Mouse (Mus musculus) heart, embryonic 14.5 days (tissue): ENCODE data around the gene Elp5. TPM values are rescaled to one million over a fixed set of nuclear protein-coding genes. Genes with fewer than 3 reads are reported as not detected.

Experiments
- ATAC-seq: fragments of 200-750 bp; cut with Nextera tagmentation; 2 replicates; pipeline ENCODE4 v1.8.0; 2017; ENCODE audit warnings: low read depth, moderate TSS enrichment; ENCODE audit not compliant: insufficient number of reproducible peaks, insufficient read depth, low FRiP score
- H3K27ac ChIP-seq, 2 experiments: fragments of 200-500 bp in 1 of 2; fragments of 300-500 bp in 1 of 2; sonication (generic) in 1 of 2; replicated peaks in 1 of 2; 2 replicates each; pipeline ENCODE4 v1.5.1; 2012 to 2014; ENCODE audit warnings: low read depth in 2 of 2, low read length in 2 of 2, control low read depth in 1 of 2, mild to moderate bottlenecking in 1 of 2, mixed read lengths in 1 of 2; ENCODE audit not compliant: control insufficient read depth in 1 of 2, insufficient read depth in 1 of 2
- H3K27me3 ChIP-seq: fragments of 300-500 bp; sonication (generic); 2 replicates; pipeline ENCODE4 v1.6.1; 2014; ENCODE audit warnings: mild to moderate bottlenecking, low read length, control low read depth; ENCODE audit not compliant: control insufficient read depth, insufficient read depth
- H3K36me3 ChIP-seq: fragments of 300-500 bp; sonication (generic); 2 replicates; pipeline ENCODE4 v1.6.1; 2014; ENCODE audit warnings: mild to moderate bottlenecking, control low read depth, low read length, mixed read lengths; ENCODE audit not compliant: control insufficient read depth, insufficient read depth
- H3K4me1 ChIP-seq, 2 experiments: fragments of 200-500 bp in 1 of 2; fragments of 300-500 bp in 1 of 2; sonication (generic) in 1 of 2; 2 replicates each; pipeline ENCODE4 v1.6.1; 2012 to 2014; ENCODE audit warnings: low read length in 2 of 2, control low read depth in 1 of 2, mixed read lengths in 1 of 2; ENCODE audit not compliant: control insufficient read depth in 2 of 2, insufficient read depth in 2 of 2
- H3K4me2 ChIP-seq: fragments of 300-500 bp; sonication (generic); 2 replicates; pipeline ENCODE4 v1.6.1; 2014; ENCODE audit warnings: mild to moderate bottlenecking, low read length
- H3K4me3 ChIP-seq, 2 experiments: fragments of 200-500 bp in 1 of 2; fragments of 300-500 bp in 1 of 2; sonication (generic) in 1 of 2; 2 replicates each; pipeline ENCODE4 v1.5.1; 2012 to 2014; ENCODE audit warnings: low read length in 2 of 2, mild to moderate bottlenecking in 2 of 2, control low read depth in 1 of 2, low read depth in 1 of 2, moderate library complexity in 1 of 2; ENCODE audit not compliant: control insufficient read depth in 1 of 2, insufficient read depth in 1 of 2
- H3K9ac ChIP-seq: fragments of 300-500 bp; sonication (generic); 2 replicates; pipeline ENCODE4 v1.6.1; 2014; ENCODE audit warnings: mild to moderate bottlenecking, low read length
- H3K9me3 ChIP-seq: fragments of 300-500 bp; sonication (generic); 2 replicates; pipeline ENCODE4 v1.6.1; 2016; ENCODE audit warnings: low read length, control low read depth; ENCODE audit not compliant: control insufficient read depth
- WGBS: fragments of 180-500 bp; shearing (Covaris S2); extraction: QIAGEN DNeasy Blood & Tissue Kit; methylation state at CpG from one replicate; pipeline ENCODE4 v1.1.7; 2014; 5-methylcytosine and 5-hydroxymethylcytosine counted together
- polyA plus RNA-seq: library from polyadenylated mRNA; unstranded; fragments of >200 nt; fragmentation: Nextera tagmentation; extraction: Ambion mirVana; gene quantifications from 2 replicates; pipeline ENCODE4 v1.2.1, GENCODE M21; 2014

Elp5 gene
- polyA plus RNA-seq, 1 experiment from 2014 or later: 114 TPM

GRCm38 (mm10) chr11:69940962-69941361, 41.4 kb downstream of the Elp5 start:
- H3K9me3 ChIP-seq: no peaks in the 10 kb centered on the region
- 77% methylated on average over 4 of the region's 4 CpGs for WGBS

DNA sequence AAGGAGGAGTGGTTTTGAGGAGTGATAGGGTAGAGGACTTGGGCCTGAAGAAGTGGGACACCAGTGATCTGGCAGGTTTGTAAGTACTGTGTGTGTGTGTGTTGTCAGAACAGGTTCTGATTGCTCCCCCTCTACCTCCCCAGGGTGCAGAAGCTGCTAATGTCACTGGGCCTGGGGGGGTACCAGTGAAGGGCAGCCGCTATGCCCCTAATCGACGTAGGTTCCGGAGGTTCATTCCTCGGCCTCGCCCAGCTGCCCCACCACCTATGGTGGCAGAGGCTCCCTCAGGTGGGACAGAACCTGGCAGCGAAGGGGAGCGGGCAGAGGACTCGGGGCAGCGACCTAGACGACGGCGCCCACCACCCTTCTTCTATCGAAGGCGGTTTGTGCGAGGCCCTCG, 42.6 kb downstream of the Elp5 start:
- WGBS: 90% methylated on average over 17 of the region's 17 CpGs
- H3K4me1 ChIP-seq: peaks cover 20 to 27% of the 10 kb centered on the region in 2 experiments
- no peak overlapping the region for H3K4me2 ChIP-seq
- no peak overlapping the region for H3K9ac ChIP-seq
- no peak overlapping the region for H3K4me3 ChIP-seq
- ATAC-seq: no peak
- peaks cover 23% of the 10 kb centered on the region; the same call in 1 of the 2 replicates for H3K27me3 ChIP-seq
- no peak overlapping the region for H3K27ac ChIP-seq
- no peaks in the 10 kb centered on the region for H3K9me3 ChIP-seq
- peaks cover 26% of the 10 kb centered on the region for H3K36me3 ChIP-seq

More at GRCm38 (mm10) chr11:69940962-69941361, 41.4 kb downstream of the Elp5 start:
- H3K4me2 ChIP-seq: no peak overlapping the region
- H3K27me3 ChIP-seq: peaks cover 23% of the 10 kb centered on the region; the same call in 1 of the 2 replicates
- ATAC-seq: no peak
- peaks cover 18 to 23% of the 10 kb centered on the region in 2 experiments for H3K4me1 ChIP-seq
- H3K4me3 ChIP-seq: no peak overlapping the region
- no peak overlapping the region for H3K27ac ChIP-seq
- H3K36me3 ChIP-seq: peaks cover 39% of the 10 kb centered on the region
- no peak overlapping the region for H3K9ac ChIP-seq

GRCm38 (mm10) chr11:69939181-69939580, 43.1 kb downstream of the Elp5 start:
- Histone ChIP-seq H3K9me3 (no peaks in the 10 kb centered on the region), H3K4me2 (no peak overlapping the region), H3K36me3 (peaks cover 21% of the 10 kb centered on the region), H3K27me3 (peaks cover 23% of the 10 kb centered on the region; the same call in 1 of the 2 replicates), H3K9ac (no peak overlapping the region), H3K27ac (no peak overlapping the region), H3K4me1 (peaks cover 20 to 27% of the 10 kb centered on the region in 2 experiments), H3K4me3 (no peak overlapping the region)
- ATAC-seq: no peak
- 61% methylated on average over 5 of the region's 5 CpGs for WGBS

DNA sequence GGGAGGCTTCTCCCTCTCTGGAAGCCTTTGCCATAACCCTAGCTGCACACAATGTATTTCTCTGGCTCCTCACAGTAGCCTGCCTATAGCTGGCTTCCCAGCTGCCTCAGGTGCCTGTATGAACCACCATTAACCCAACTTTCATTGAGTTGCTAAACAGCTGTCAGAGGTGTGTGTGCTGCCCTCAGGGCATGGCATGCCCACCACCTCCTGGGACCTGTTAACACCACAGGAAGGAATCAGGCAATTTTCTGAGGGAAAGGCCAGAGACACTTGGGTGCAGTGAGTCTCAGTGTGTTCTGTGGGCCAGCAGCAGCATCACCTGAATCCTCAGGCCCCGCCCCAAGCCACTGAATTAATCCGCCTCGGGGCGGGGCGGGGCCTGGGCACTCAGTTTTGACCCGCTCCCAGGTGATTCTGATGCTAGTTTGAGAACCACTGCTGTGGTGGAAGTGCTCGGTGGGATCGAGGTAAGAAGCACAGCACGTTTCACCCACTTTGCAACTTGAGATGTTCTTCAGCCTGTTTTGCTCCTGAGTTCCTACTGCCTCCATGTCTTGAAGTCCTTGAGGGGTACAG, 43.8 kb downstream of the Elp5 start:
- Histone ChIP-seq H3K4me2 (no peak overlapping the region), H3K9ac (no peak overlapping the region), H3K27ac (no peak overlapping the region), H3K27me3 (peaks cover 23% of the 10 kb centered on the region; the same call in 1 of the 2 replicates), H3K36me3 (peaks cover 15% of the 10 kb centered on the region), H3K9me3 (no peaks in the 10 kb centered on the region), H3K4me1 (peaks cover 20 to 27% of the 10 kb centered on the region in 2 experiments), H3K4me3 (no peak overlapping the region)
- ATAC-seq: no peak
- WGBS: 35% methylated on average over 9 of the region's 9 CpGs

DNA sequence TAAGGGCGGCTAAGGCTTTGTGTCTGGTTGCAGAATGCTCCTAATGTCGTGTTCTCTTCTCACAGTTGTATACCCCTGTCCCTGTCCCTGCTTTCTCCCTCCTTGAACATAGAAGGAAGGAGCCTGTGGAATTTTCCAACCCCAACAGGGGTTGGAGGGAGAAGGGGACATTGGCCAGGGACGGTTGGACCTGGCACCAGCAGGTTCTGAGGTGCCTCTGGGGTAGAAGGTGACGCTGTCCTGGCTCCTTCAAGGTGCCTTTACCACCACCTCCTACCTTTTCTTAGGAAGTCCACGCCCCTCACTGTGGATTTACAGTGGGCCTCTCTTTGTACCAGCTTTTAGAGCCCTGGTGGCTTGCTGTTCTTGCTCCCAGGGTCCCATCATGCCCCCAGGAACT, 44.5 kb downstream of the Elp5 start:
- H3K4me3 ChIP-seq: no peak overlapping the region
- ATAC-seq: no peak
- H3K4me2 ChIP-seq: peak overlapping the region; percentile 99
- H3K4me1 ChIP-seq: peaks cover 20 to 27% of the 10 kb centered on the region in 2 experiments
- no peaks in the 10 kb centered on the region for H3K9me3 ChIP-seq
- peaks cover 8% of the 10 kb centered on the region for H3K36me3 ChIP-seq
- H3K9ac ChIP-seq: peak overlapping the region; percentile 77
- WGBS: 56% methylated on average over 5 of the region's 5 CpGs
- peak overlapping the region in 1 of 2 experiments; percentile 59; a peak in 2 of 4 replicates for H3K27ac ChIP-seq
- H3K27me3 ChIP-seq: peaks cover 23% of the 10 kb centered on the region; the same call in 1 of the 2 replicates

- H3K36me3 ChIP-seq: peaks cover 4% of the 10 kb centered on the region; the same call in 1 of the 2 replicates
- no peaks in the 10 kb centered on the region for H3K9me3 ChIP-seq
- 25% methylated on average over 4 of the region's 4 CpGs for WGBS
- peak overlapping the region; percentile 77 for H3K9ac ChIP-seq
- peak overlapping the region in 1 of 2 experiments; percentile 57; a peak in 1 of 4 replicates for H3K4me3 ChIP-seq
- H3K27ac ChIP-seq: peak overlapping the region in 1 of 2 experiments; percentile 59; a peak in 2 of 4 replicates
- no peak for ATAC-seq
- H3K4me2 ChIP-seq: peak overlapping the region; percentile 99
- peaks cover 23% of the 10 kb centered on the region; the same call in 1 of the 2 replicates for H3K27me3 ChIP-seq
- peaks cover 20 to 27% of the 10 kb centered on the region in 2 experiments for H3K4me1 ChIP-seq
Observed at GRCm38 (mm10) chr11:69937385-69937784, 44.9 kb downstream of the Elp5 start.

- Histone ChIP-seq H3K9ac (peak overlapping the region; percentile 77), H3K27me3 (peaks cover 23% of the 10 kb centered on the region; the same call in 1 of the 2 replicates), H3K27ac (peak overlapping the region in 1 of 2 experiments; percentile 59; a peak in 2 of 4 replicates), H3K4me3 (peak overlapping the region; percentile 48 to 57), H3K9me3 (no peaks in the 10 kb centered on the region), H3K4me2 (peak overlapping the region; percentile 99), H3K4me1 (peaks cover 20 to 27% of the 10 kb centered on the region in 2 experiments), H3K36me3 (no peaks in the 10 kb centered on the region)
- ATAC-seq: no peak
- 42% methylated on average over 9 of the region's 9 CpGs for WGBS
Observed at GRCm38 (mm10) chr11:69936714-69937347, 45.5 kb downstream of the Elp5 start.
